Mouse (Mus musculus) liver, embryonic 14.5 days (tissue): ENCODE measurements around the gene Nfatc2. TPM values are rescaled to one million over a fixed set of nuclear protein-coding genes. Genes with fewer than 3 reads are reported as not detected.
A peak's percentile ranks its signal among the peaks of the same experiment; 100 is the strongest.

Experiments
- ATAC-seq: fragments of 200-750 bp; cut with Nextera tagmentation; 2 replicates; pipeline ENCODE4 v1.8.0; 2017; ENCODE audit warnings: moderate number of reproducible peaks, mild to moderate bottlenecking, moderate library complexity; ENCODE audit not compliant: insufficient read depth
- DNase-seq, 3 experiments: peaks; one replicate each; pipeline ENCODE4 v3.0.0-alpha.2; 2012 to 2013; ENCODE audit warnings: low read depth in 3 of 3, low spot score in 3 of 3
- H3K27ac ChIP-seq: fragments of 300-500 bp; sonication (generic); 2 replicates; pipeline ENCODE4 v1.5.1; 2014; ENCODE audit warnings: moderate library complexity, mild to moderate bottlenecking, control low read depth, inconsistent platforms
- H3K27me3 ChIP-seq: fragments of 300-500 bp; sonication (generic); 2 replicates; pipeline ENCODE4 v1.6.1; 2014; ENCODE audit warnings: mild to moderate bottlenecking, low read length, moderate library complexity; ENCODE audit not compliant: control insufficient read depth, insufficient read depth
- H3K36me3 ChIP-seq: fragments of 300-500 bp; sonication (generic); replicated peaks from 2 replicates; pipeline ENCODE4 v1.6.1; 2014; ENCODE audit warnings: low read depth; ENCODE audit not compliant: control insufficient read depth, insufficient read depth
- H3K4me1 ChIP-seq, 2 experiments: fragments of 200-500 bp in 1 of 2; fragments of 300-500 bp in 1 of 2; sonication (generic) in 1 of 2; replicated peaks; 2 replicates each; pipeline ENCODE4 v1.6.1; 2012 to 2014; ENCODE audit warnings: antibody characterized with exemption in 1 of 2, inconsistent platforms in 1 of 2, low read length in 1 of 2; ENCODE audit not compliant: control insufficient read depth in 2 of 2, insufficient read depth in 2 of 2
- H3K4me2 ChIP-seq: fragments of 300-500 bp; sonication (generic); 2 replicates; pipeline ENCODE4 v1.6.1; 2014; ENCODE audit warnings: low read depth, mild to moderate bottlenecking, control low read depth, moderate library complexity
- H3K4me3 ChIP-seq, 2 experiments: fragments of 200-500 bp in 1 of 2; fragments of 300-500 bp in 1 of 2; sonication (generic) in 1 of 2; 2 replicates each; pipeline ENCODE4 v1.5.1; 2012 to 2014; ENCODE audit warnings: low read depth in 2 of 2, low read length in 2 of 2, mild to moderate bottlenecking in 2 of 2, control low read depth in 1 of 2, inconsistent platforms in 1 of 2, moderate library complexity in 1 of 2; ENCODE audit not compliant: insufficient read depth in 1 of 2
- H3K9ac ChIP-seq: fragments of 300-500 bp; sonication (generic); replicated peaks from 2 replicates; pipeline ENCODE4 v1.6.1; 2014; ENCODE audit warnings: mild to moderate bottlenecking, control low read depth, moderate library complexity
- H3K9me3 ChIP-seq: fragments of 300-500 bp; sonication (generic); 2 replicates; pipeline ENCODE4 v1.6.1; 2016; ENCODE audit warnings: low read length, mixed read lengths; ENCODE audit not compliant: control insufficient read depth
- CTCF ChIP-seq: IDR thresholded peaks from 2 replicates; pipeline ENCODE4 v1.5.1; 2016; ENCODE audit warnings: antibody characterized with exemption, low read depth, control low read depth
- EP300 ChIP-seq: IDR thresholded peaks from 2 replicates; pipeline ENCODE4 v1.6.1; 2016; ENCODE audit warnings: antibody characterized with exemption, low read depth
- WGBS: fragments of 180-500 bp; shearing (Covaris S2); extraction: QIAGEN DNeasy Blood & Tissue Kit; methylation state at CpG from one replicate; pipeline ENCODE4 v1.1.7; 2014; ENCODE audit not compliant: insufficient replicate concordance; 5-methylcytosine and 5-hydroxymethylcytosine counted together
- polyA plus RNA-seq, 2 experiments: library from polyadenylated mRNA; depleted of rRNA in 1 of 2; stranded (reverse) in 1 of 2; unstranded in 1 of 2; fragments of >200 nt; fragmentation: Nextera tagmentation in 1 of 2; extraction: Ambion mirVana in 1 of 2; gene quantifications; 2 replicates each; pipeline versions ENCODE4 v1.2.1 to v1.2.3; 2012 to 2014

The Nfatc2 gene
- polyA plus RNA-seq, 2 experiments = 0.08 to 0.19 TPM

GRCm38 (mm10) chr2:168461865-168462264, 139.6 kb downstream of the Nfatc2 start:
- TF ChIP-seq CTCF (no peak), EP300 (no peak)
- no peak for ATAC-seq
- H3K27ac ChIP-seq = no peak overlapping the region
- H3K36me3 ChIP-seq = no peaks in the 10 kb centered on the region
- no peak overlapping the region for H3K9ac ChIP-seq
- no peak for DNase-seq
- H3K4me1 ChIP-seq = no peaks in the 10 kb centered on the region
- H3K27me3 ChIP-seq = no peaks in the 10 kb centered on the region
- H3K4me2 ChIP-seq = no peak overlapping the region
- no peak overlapping the region for H3K4me3 ChIP-seq
- H3K9me3 ChIP-seq = no peaks in the 10 kb centered on the region
- WGBS = 66% methylated on average over 8 of the region's 9 CpGs

GRCm38 (mm10) chr2:168459627-168460026, 141.8 kb downstream of the Nfatc2 start:
- Histone ChIP-seq H3K4me2 (no peak overlapping the region), H3K4me1 (no peaks in the 10 kb centered on the region), H3K27ac (no peak overlapping the region), H3K27me3 (no peaks in the 10 kb centered on the region), H3K4me3 (no peak overlapping the region), H3K9ac (no peak overlapping the region), H3K9me3 (no peaks in the 10 kb centered on the region), H3K36me3 (no peaks in the 10 kb centered on the region)
- no peak for DNase-seq
- WGBS = 47% methylated on average over 5 of the region's 5 CpGs
- TF ChIP-seq EP300 (no peak), CTCF (peak; percentile 41; the same call in 1 of the 2 replicates)
- ATAC-seq = no peak

GRCm38 (mm10) chr2:168458583-168458982, 142.9 kb downstream of the Nfatc2 start:
- Histone ChIP-seq H3K9ac (no peak overlapping the region), H3K4me3 (no peak overlapping the region), H3K27ac (no peak overlapping the region), H3K27me3 (no peaks in the 10 kb centered on the region), H3K9me3 (no peaks in the 10 kb centered on the region), H3K4me2 (no peak overlapping the region), H3K36me3 (no peaks in the 10 kb centered on the region), H3K4me1 (no peaks in the 10 kb centered on the region)
- ATAC-seq = no peak
- TF ChIP-seq CTCF (no peak), EP300 (no peak)
- DNase-seq = no peak
- WGBS = 67% methylated on average over 9 of the region's 9 CpGs

GRCm38 (mm10) chr2:168451714-168452708, 149.4 kb downstream of the Nfatc2 start:
- ATAC-seq (no peak), DNase-seq (no peak)
- no peaks in the 10 kb centered on the region for H3K27me3 ChIP-seq
- TF ChIP-seq CTCF (no peak), EP300 (no peak)
- H3K9ac ChIP-seq = no peak overlapping the region
- WGBS = 44% methylated on average over 30 of the region's 30 CpGs
- H3K4me1 ChIP-seq = no peaks in the 10 kb centered on the region; a peak in 1 of 4 replicates
- no peak overlapping the region for H3K4me3 ChIP-seq
- H3K27ac ChIP-seq = no peak overlapping the region
- H3K4me2 ChIP-seq = no peak overlapping the region
- no peaks in the 10 kb centered on the region for H3K9me3 ChIP-seq
- H3K36me3 ChIP-seq = no peaks in the 10 kb centered on the region

GRCm38 (mm10) chr2:168450977-168451376, 150.5 kb downstream of the Nfatc2 start:
- H3K27ac ChIP-seq = no peak overlapping the region
- no peak overlapping the region for H3K9ac ChIP-seq
- no peak for DNase-seq
- H3K9me3 ChIP-seq = no peaks in the 10 kb centered on the region
- no peak for ATAC-seq
- WGBS = 6% methylated on average over 3 of the region's 3 CpGs
- no peaks in the 10 kb centered on the region for H3K27me3 ChIP-seq
- H3K4me3 ChIP-seq = no peak overlapping the region
- H3K4me1 ChIP-seq = no peaks in the 10 kb centered on the region; a peak in 1 of 4 replicates
- TF ChIP-seq EP300 = no peak
- peak; percentile 90 for TF ChIP-seq CTCF
- no peak overlapping the region for H3K4me2 ChIP-seq
- no peaks in the 10 kb centered on the region for H3K36me3 ChIP-seq
